Mouse (Mus musculus) frontal cortex, postnatal 14 days (tissue): Measurements from ENCODE around the gene Ankrd12.

Experiments used
- DNase-seq, 2 experiments: peaks; one replicate each; pipeline ENCODE4 v3.0.0; 2022; ENCODE audit warnings: low spot score in 2 of 2

The Ankrd12 gene

DNA sequence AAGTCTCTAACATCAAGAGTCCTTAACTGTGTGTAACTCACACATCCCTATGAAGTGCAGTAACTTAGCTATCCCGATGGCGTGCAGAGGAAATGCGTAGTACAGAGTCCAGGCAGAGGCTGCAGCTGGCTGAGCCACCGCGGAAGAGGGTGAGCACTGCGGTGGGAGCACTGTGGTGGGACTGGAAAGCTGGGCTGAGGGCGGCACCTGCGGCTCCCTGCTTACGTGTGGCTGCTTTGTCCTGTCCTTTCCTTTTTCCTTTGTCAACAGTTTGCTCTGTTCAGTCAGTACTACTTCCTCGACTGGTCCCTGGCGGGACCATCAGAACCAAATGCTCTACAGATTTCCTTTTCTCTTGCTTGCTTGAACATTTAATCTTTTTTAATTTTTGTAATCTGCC, 109.1 kb downstream of the Ankrd12 start:
- no peak for DNase-seq

DNA sequence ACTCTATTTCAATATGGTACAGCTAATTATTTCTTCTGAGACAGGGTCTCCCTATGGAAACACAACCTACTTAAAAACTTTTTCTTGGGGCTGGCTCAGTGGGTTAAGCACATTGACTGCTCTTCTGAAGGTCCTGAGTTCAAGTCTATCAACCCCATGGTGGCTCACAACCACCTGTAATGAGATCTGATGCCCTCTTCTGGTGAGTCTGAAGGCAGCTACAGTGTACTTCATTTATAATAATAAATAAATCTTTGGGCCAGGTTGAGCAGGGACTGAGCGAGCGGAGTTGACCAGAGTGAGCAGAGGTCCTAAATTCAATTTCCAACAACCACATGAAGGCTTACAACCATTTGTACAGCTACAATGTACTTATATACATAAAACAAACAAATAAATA, 114.6 kb downstream of the Ankrd12 start:
- no peak for DNase-seq

DNA sequence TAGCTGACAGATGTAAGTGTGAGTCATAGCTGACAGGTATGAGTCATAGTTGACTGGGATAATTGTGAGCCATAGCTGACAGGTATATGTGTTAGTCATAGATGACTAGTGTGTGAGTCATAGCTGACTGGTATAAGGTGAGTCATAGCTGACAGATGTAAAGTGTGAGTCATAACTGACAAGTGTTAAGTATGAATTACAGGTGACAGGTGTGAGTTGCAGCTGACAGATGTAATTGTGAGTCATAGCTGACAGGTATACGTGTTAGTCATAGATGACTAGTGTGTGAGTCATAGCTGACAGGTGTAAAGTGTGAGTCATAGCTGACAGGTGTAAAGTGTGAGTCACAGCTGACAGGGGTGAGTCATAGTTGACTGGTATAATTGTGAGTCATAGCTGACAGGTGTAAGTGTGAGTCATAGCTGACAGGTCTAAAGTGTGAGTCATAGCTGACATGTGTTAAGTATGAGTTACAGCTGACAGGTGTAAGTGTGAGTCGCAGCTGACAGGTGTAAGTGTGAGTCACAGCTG, 115.2 kb downstream of the Ankrd12 start:
- no peak for DNase-seq

DNA sequence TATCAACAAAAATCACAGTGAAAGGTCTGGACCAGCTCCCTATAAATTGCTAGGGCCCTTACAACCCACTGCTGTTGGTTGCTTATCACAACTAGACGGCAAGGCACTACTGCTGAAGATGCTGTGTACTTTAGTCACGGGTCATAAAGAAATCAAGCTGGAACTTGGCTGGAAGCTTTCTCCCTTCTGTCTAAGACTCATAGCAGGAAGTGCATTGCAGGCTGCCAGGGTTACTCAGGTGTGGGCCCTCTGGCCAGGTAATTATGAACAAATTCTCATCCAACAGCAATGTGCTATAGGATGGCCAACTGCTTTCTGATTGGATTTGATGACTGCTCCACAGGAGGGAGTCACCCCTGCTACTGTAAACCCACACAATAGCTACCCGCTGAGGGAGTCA, 117.9 kb downstream of the Ankrd12 start:
- DNase-seq, result no peak

DNA sequence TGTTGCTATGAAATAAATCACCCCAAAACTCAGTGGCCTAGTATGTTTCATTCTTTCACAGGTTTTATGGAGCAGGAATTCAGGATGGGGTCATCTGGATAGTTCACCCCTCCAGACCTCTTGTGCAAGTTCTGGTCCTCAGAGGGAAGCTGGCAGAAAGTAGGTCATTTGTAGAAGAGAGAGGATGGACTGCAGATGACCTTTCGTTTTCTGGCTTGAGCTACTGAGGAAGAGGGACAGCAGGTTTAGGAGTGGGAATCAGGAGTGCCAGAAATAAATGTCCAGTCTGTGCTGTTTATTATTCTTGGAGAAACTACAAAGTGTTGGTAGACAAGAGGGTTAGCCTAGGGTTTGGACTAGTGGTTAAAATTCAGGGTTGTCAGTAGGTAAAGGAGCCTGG, 118.5 kb downstream of the Ankrd12 start:
- DNase-seq, result no peak

DNA sequence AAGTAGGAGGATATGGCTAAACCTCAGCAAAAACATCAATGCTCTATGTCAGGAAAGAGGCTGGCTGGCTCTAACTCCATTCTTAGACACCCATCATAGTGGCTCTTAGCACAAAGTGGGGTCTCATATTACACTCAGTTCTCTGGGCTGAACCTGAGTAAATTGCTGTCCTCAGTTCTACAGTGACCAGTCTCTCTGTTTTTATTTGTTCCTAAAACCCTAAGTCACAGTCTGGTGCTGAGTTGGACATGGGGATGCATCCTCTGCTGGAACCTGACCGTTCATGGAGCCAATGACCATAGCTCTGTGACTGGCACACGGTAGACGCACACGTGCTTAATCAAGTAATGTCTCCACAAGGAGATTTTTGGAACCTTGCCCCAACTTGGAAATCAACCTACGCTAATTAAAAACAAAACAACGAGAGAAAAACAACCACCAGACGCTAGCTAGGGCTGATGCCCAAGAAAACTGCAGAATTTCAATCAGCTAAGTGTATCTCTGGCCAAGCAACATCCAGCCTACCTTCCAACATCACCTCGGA, 119.0 kb downstream of the Ankrd12 start:
- no peak for DNase-seq

DNA sequence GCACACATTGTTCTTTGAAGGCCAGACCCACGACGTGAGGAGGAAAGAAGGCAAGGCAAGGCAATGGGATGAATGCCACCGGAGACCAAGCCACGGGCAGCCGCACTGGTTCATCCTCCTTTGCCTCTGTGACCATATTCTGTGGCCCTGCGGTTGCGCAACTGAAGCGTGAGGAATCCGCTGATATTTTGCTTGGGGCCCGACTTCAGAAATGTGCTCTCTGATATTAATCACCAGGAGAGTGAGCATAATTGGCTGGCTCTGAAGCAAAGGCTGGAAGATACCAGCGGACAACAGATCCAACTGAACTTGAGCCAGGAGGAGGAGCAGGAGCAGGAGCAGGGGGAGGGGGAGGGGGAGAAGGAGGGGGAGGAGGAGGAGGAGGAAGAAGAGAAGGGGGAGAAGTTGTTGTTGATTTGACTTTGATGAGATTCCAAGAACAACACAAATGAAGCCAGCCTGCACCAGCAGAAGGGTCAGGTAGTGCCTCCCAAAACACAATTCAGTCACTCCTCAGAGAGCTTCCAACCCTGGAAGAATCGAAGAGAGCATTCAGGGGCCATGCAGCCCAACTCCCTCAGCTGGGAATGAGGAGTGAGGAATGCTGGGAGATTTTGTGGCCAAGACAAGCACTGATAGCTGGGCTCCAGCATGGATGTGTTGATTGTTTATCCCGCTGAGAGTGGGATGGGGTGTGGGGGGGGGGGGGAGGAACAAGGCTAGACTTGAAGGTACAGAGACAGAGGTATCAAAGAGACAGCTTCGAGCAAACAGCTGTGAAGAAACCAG, 119.7 kb downstream of the Ankrd12 start:
- no peak for DNase-seq

DNA sequence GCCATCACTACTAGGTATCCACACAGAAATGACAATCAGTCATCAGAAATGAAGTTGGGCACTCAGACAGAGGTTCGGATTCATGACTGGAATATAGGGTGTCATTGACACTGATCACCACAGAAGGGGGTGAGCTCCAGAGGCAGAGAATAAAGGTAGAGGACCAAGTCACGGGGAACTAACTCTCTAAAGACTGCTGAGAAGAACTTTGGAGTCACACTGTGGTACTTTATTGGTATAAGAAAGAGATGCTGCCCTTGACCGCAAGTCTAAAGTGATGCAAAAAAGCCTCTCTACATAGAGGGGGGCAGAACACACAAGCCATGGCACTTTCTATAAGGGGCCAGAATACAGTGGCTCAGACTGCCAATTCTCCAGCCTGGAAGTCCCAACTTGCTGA, 120.7 kb downstream of the Ankrd12 start:
- no peak for DNase-seq

DNA sequence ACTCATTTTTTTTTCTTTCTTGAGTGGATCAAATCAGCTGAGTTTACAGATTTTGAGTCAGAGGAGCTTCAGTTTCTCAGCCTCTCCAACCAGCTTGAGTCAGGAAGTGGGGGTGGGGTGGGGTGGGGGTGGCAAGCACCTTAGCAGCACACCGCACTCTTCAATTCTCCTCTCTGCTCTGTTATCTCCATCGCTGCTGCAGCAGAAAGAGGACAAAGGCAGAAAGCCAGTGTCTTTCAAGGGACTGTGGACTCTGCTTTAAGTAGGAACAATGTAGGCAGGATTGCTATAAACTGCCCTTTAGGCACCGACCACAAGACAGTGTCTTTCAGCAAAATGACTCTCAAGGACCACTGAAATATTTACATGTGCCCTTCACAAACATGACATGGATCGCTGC, 122.9 kb downstream of the Ankrd12 start:
- no peak for DNase-seq

DNA sequence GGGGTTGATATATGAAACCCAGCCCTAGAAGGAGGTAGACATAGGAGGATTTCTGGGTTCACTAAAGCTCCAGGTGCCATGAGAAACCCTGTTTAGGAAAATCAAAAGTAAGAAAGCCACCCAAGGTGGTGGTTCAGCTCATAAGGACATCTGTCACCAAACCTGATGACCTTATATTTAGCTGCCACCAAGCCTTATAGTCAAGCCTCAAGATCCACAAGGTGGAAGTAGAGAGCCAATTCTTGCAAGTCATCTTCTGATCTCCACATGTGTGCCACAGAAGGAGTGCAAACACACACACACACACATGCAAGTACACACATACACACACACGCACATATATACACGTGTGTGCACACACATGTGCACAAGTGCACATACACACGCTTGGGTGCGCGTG, 124.8 kb downstream of the Ankrd12 start:
- DNase-seq, result no peak

DNA sequence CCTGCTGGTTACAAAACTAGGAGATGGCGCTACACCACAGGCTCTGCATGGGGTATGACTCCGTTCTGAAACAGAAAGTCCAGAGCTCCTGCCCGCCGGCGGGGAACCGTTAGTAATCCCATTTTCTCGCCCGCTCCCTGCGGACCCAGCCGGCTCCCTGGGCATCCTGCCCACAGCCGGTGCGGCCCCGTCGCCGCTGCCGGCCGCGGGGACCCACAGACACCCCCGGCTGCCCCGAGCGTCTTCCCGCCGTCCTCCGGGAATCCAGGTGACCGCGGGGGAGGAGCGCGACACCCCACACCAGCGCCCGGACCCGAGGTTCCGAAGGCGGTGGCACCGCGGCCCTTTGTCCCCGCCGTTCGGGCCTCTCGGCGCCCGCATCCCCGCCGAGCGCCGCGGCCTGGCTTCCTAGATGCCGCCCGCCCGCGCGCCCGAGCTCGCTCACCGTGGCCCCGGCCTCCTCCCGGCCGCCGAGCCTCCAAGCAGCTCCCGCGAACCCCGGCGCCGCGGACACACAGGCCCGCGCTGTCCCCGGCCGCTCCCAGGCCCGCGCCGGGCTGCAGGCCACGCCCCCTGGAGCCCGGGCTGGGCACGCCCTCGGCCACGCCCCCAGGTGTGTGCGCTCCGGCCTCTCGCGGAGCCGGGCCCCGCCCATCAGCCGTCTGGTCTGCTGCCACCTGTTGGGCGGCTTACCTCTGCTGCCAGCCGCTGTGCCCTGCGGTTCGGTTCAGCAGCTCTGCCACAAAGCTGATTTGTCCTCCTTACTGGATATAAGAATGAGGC, 126.1 kb downstream of the Ankrd12 start, which contains the start of gene Twsg1:
Twsg1 (minus strand) TSS at position 605 of the 783 bp plus-strand sequence.
- peak; percentile 73 to 84 for DNase-seq

DNA sequence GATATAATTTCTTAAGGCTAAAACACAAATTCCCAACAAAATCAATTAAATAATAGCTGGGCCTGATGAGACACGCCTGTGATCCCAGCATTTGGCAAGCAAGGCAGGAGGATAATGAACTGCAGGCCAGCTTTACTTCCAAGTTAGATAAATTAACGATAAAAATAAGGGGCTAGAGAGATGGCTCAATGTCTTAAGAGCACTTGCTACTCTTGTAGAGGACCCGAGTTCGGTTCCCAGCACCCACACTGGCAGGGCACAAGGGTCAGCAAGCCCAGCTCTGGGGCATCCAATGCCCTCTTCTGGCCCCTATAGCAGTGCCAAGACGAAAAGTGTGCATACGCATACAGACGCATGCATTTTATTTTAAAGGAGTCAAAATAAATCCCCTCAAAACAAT, 126.7 kb downstream of the Ankrd12 start:
- DNase-seq, result no peak

DNA sequence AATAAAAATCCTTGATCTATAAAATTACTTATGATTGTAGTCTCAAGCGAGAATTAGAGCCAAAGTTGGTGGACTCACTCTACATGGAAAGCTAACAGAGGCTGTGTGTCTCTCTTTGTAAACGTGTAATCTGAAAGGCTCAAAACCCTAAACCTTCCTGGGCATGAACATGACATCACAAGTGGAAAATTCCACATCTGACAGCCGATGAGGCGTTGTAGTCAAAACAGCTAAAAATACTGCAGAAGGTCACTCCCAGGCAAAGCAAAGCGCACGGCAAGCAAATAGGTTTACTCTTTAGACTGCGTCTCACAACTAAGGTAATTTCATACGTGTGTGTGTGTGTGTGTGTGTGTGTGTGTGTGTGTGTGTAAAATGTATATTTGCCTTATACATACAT, 129.6 kb downstream of the Ankrd12 start:
- DNase-seq, result no peak

DNA sequence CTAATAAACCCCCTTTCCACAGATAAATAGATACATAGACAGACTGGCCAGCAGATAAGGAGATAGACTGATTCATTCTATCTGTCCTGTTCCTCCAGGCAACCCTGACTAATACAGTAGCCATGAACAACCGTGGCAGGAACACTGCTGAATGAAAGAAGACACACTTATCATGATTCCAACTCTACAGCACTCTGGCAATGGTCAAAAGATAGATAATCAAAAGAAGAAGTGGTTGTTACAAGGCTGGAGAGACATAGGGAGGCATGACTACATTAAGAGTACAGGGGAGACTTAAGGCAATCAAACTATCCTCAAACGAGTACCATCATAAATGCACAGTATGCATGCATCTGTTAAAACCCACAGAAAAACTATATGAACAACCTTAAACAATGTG, 131.5 kb downstream of the Ankrd12 start:
- DNase-seq, result no peak

DNA sequence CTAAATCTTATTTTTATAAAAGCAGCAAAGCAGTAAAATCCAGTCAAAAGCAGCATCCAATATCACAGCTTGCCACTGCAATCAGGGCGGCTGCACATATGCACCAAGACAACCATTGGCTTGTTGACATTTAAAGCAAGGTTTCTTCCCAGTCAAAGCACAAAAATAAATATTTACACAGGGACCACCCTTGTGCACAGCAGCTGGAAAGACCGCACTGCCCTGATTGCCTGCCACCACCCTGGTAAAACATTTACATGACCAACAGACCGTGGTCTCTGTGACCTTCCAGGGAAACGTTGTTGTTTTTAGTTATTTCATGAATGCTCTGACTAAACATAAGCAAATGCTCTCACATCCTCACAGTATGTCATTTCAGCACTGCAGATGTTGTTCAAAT, 134.5 kb downstream of the Ankrd12 start:
- DNase-seq, result no peak

DNA sequence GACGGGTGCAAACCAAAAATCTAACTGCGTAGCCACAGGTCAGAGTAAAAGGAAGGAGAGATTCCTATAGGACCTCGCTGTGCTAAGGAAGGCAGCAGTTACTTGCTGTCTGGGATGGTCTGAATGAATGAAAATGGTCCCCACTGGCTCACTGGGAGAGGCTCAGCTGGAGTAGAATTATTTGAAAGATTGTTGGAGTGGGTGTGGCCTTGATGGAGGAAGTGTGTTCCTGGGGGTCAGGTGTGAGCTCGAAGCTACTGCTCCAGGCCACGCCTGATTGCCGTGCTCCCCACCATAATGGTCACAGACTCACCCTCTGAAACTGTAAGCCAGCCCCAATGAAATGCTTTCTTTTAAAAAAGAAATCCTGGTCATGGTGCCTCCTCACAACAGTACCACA, 135.6 kb downstream of the Ankrd12 start:
- no peak for DNase-seq

DNA sequence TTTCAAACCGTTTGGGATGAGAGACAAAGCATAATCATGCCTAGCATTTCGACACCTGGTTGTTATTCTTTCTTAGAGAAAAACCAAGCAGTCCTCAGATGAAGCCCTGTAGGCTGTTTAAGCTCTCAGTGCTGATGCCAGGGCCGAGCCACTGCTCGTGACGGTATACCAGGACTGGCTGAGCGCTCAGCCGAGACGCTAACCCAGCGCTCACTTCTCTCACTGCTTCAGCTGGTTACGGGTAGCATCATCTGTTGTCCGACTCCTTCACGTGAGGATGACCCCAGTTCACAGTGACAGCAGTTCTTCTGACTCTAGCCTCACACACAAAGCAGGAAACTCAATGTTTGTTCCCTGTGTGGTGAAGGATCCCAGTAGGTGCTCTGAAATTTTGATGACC, 136.7 kb downstream of the Ankrd12 start:
- no peak for DNase-seq

DNA sequence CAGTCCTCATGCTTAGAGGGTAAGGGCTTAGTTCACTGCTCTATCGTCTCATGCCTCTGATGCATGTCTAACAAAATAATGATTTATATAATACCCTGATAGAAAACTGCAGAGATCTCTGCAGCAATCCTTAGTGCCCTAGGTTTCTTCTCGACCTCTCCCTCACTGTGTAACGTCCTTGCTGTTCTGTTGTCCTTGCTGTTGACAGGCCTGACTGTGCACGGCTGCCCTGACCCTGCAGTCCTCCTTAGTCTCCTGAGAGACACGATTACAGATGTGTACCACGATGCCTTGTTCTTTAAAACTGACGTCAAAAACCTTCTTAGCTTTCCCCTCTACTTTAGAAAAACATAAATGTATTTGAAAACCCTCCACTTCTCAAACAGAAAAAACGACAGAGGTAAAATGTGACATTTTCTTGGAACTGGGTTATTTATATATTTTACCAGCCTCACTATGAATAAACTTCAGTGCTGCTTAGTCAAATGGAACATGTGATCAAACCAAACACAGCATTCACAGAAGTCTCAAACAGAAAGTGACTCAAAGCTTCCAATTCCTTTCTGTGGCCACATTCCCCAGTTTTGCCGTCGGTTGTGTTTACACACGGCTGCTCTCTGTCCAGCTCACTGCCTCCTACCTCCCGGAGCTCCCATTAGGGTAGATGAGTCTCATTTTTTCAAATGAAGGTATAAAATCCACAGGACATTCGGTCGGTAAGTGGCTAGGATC, 137.3 kb downstream of the Ankrd12 start:
- no peak for DNase-seq

DNA sequence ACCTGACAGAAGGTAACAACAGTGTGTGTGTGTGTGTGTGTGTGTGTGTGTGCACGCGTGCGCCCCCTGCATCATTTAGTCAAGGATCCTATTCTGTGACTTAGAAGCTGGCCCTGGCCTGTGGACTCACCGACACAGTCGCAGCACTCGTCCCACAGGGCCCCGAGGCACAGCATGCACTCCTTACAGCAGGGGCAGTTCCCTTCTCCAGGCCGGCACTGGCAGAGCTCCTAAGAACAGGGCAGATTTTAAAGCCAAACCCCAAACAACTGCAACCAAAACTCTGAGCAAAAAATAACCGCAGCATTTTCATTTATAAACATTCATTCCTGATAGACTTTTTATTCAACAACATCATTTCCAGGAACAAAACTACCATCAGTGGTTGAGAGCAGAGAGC, 139.2 kb downstream of the Ankrd12 start:
- no peak for DNase-seq

DNA sequence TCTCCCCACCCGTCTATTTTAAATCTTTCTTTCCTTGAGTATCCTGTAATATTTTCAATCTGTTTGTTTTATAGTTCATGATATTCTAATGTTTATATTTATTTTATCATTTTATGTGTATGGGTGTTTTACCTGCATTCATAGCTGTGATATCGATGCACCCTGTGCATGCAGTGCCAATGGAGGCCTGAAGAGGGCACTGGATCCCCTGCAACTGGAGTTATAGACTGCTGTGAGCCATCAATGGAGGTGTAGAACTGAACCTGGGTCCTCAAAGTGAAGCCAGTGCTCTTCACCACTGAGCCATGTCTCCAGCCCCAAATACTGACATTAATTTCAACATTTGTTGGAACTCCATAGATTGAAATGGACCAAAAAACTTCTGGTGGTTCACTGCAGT, 143.1 kb downstream of the Ankrd12 start:
- no peak for DNase-seq

DNA sequence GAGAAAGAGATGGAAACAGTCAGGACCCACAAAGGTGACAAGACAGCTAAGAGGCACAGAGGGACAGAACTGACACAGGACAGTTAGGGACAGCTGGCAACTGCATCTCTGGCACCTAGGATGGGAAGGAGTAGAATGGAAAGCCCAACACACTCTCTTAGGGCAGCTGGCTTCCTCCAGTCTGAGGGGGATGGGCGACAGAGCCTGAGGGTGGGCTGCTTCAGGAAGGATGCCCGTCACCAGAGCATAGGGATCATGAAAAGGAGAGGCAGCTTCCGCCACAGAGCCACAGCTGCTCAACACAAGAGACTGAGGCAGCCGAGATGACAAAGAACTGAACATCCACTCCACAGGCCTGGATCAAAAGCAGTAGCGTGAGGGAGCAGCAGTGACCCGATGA, 145.4 kb downstream of the Ankrd12 start:
- no peak for DNase-seq

DNA sequence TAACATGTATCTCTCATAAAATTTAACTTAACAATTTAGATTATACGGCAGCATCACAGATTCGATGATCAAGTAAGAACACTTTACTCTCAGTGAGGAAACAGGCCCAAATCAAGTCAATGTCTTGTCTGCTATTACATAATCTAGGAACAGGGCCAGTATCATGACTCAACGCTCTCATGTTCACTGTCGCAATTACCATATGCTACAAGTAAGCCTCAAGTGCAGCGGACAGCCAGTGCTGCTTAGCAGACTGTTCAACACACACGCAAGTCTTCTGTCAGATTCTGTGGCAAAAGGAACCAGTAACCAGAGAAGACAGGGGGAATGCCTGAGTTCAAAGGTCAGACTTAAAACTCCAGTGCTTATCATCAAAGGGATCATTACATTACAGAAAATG, 145.9 kb downstream of the Ankrd12 start:
- DNase-seq, result peak in 1 of 2 experiments; percentile 33
